Mouse (Mus musculus) layer of hippocampus, postnatal 25 days (tissue): ENCODE results near the gene Nme9. TPM values are rescaled to one million over a fixed set of nuclear protein-coding genes. Genes with fewer than 3 reads are reported as not detected.

Experiments
- DNase-seq, 2 experiments: peaks; one replicate each; pipeline ENCODE4 v3.0.0; 2022; ENCODE audit warnings: mixed read lengths in 2 of 2, low spot score in 1 of 2; ENCODE audit errors: extremely low spot score in 1 of 2
- total RNA-seq, 2 experiments: library from RNA; stranded (reverse); gene quantifications; 2 replicates each; pipeline ENCODE4 v1.2.3; 2021

Nme9 gene
- under 1 TPM; 0.30 to 0.56 TPM for total RNA-seq

DNA sequence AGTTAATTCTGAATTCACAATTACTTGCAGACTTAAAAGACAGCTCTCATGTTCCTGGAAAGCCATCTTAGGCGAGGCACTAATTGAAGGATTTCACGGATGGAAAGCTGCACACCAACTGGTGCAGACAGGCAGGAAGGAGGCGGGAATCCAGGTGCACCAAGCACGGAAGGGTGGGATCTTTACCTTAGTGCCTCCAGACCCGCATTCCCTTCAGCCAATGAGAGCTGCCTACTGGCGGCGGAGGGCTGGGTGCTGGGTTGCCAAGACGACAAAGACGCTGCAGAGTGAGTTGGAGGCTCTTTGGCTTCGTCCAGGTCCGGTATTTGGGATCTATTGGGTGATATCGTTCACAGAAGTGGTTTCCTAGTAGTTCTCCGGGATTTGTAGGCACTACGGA, at the start of gene Nme9:
TSS of gene Nme9 (plus strand) at position 315 of the 400 bp plus-strand sequence.
- DNase-seq = no peak

GRCm38 (mm10) chr9:99409280-99409679, 42.0 kb upstream of the Nme9 start:
- no peak for DNase-seq

- no peak for DNase-seq
Observed at GRCm38 (mm10) chr9:99411093-99411492, 40.2 kb upstream of the Nme9 start.

DNA sequence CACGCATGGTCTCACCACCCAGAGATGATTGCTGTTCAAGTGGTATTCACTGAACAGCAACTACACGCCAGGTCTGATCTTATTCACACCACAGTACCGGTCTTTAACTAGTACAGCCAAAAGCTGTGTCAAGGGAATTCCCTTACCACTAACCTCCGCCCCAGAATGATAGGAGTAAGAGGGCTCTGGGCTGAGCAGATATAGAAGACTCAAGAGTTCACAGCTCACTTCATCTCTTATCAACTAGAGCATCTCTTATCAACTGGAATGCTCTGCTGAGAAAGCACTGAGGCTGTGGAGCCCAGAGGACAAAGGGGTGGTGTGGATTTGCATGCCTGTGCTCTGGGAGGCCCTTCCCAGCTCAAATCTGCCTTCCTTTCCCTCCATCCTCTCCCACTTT, 39.5 kb upstream of the Nme9 start:
- DNase-seq = no peak

GRCm38 (mm10) chr9:99416809-99417208, 34.5 kb upstream of the Nme9 start:
- no peak for DNase-seq

DNA sequence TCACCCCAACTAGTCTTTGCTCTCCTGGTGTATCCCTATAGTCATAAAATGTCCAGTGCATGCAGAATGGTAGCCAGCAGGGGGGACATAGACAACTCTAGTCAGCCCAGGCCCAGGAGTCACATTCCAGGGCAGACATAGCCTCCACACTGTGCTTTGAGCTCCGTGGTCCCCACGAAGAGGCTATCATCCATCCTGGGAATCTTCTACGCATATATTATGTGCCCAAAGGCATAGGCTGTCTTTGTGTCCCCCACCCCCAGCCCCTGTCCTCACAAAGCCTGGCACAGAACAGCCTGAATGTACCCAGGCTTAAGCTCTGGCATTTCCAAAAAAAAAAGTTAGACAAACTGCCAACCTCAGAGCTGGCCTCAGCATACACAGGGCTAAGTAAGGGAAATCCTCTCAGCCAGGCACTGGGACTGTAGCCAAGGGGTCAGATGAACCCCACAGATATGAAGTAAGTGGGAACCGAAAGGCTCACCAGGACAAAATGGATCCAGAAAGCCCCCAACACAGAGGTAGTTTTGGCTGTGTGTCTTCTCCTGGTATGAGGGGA, 33.9 kb upstream of the Nme9 start:
- DNase-seq = no peak

GRCm38 (mm10) chr9:99418377-99418776, 32.9 kb upstream of the Nme9 start:
- peak in 1 of 2 experiments; percentile 57 for DNase-seq

DNA sequence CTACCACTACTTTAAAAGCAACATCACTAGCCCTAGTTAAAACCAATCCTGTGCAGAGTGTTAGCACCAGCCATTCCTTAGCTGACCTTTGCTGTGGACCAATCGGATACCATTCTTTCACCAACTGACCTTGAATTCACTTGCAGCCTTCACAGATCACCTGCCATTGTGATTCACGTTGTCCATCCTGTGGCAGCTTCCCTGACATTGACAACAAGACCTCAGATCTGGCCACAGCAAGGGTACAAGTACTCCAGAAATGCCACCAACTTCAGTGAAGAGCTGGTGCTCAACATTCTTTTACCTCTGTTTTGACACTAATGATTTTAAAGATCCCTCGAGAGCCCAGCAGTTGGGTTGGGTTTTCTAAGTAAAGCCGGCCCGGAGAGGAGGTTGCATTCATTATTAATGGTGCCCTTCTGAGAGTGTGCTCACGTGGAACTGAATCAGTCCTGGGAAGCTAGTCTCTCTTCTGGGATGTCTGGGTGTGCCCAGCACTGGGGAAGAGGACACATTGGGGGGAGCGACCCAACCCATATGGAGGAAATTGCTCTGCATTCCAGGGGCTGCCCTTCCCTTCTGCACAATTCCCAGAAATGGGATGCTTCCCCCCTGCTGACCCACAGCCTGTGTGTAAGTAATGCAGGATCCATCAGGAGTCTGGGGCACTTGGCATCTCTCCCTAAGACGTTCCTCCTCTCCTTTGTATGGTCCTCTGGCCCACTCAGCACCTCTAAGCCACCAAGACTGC, 31.1 kb upstream of the Nme9 start:
- DNase-seq = no peak

DNA sequence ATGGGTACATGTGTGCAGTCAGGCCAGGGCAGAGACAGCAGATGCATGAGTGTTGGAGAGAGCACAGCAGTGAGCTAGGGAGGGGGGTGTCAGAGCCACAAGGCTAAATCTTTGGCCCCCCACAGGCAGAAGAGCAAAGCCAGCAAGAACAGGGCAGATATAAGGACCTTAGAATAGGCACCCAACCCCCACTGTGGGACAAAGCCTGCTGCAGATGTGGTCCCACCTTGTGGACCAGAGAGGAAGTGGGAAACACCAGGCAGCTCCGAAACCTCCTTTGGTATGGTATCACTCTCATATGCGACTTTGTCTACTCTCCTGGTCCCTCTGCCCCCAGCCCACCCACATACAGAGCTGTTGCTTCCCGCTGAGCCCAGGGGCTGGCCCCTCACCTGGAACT, 29.4 kb upstream of the Nme9 start:
- DNase-seq = no peak

DNA sequence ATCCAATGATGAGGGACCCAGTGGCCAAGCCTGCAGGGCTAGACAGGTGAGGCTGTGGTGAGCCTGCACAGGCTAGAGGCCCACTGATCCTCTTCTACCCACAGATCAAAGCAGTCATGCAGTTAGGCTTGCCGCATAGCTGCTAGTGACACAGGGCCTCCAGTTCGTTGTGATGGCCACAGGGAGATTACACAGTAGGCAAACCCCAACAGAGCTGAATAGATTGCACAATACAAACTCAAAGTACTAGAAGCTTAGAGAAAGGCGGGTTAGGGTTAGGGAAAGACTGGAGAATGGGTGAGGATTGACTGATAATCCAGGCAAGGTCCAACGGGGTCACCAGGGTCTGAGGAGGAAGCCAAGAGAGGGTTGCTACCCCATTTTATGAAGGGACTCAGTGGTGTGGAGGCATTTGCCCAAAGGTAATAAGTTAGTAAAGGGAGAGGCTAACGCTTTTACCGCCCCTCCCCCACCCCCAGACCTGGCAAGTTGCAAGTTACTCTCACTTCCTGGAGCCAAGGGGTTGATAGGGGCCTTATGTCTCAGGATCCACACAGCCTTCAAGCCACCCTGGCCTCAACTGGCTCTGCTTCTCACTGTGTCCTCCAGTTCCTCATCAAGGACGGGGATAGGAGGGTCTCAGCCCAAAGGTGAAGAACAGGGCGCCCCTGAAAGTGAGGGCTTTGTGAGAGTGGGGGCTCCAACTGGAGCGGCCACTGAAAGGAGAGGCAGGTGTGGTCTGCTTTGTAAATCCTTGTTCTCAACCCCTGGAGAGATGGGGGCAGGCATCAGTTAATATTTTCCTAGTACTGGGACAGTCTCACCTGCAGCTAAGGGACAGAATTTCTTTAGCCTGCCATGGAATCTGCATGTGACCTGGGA, 27.3 kb upstream of the Nme9 start:
- no peak for DNase-seq

DNA sequence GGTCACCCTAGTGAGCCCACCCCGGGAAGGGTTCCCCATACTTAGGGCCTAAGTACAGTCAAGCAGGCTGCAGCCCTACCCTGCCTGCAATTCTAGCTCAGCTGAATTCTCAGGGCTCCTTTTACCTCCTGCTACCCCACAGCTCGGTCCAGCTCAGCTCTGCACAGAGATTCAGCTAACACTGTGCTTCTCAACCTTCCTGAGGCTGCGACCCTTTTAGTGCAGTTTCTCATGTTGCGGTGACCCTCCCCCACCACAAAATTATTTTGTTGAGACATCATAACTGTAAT, 26.8 kb upstream of the Nme9 start:
- no peak for DNase-seq

DNA sequence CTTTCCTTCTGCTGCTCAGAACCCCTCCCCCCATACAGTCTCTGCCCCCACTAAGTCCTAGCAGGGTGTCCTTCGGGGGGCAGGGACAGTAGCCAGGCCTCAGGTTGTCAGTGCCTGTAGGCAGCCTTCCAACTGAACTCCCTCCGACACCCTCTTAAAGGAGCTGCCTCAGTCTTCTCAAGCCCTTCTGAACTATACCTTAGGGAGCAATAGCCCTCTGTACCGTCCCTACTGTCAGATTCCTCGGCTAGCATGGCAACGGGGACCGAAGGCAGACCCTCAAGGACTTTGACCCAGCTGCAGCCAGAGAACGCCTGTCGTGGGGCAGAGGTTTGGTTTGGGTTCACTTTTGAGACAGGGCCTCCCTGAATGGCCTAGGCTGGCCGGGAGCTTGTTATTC, 26.0 kb upstream of the Nme9 start:
- no peak for DNase-seq

GRCm38 (mm10) chr9:99428601-99429331, 22.5 kb upstream of the Nme9 start:
- DNase-seq = no peak

- no peak for DNase-seq
Observed at GRCm38 (mm10) chr9:99429845-99430244, 21.4 kb upstream of the Nme9 start.

DNA sequence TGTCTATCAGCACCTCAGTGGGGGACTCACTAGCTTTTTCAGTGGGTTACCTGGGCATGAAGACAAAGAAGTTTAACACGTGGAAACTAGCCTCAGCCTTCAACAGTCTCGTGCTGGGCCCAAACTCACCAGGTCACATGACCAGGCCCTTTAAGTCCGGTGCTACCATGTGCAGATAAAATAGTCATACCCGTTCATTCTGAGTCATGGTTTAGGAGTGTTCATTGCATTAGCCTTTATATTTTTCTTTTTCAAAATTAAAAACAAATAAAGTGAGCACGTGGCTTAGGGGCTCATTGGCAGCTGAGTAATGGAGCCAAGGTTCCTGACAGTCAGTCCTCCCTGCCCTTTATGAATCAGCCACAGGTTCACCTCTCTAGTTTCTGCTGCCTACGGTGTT, 20.5 kb upstream of the Nme9 start:
- DNase-seq = no peak

DNA sequence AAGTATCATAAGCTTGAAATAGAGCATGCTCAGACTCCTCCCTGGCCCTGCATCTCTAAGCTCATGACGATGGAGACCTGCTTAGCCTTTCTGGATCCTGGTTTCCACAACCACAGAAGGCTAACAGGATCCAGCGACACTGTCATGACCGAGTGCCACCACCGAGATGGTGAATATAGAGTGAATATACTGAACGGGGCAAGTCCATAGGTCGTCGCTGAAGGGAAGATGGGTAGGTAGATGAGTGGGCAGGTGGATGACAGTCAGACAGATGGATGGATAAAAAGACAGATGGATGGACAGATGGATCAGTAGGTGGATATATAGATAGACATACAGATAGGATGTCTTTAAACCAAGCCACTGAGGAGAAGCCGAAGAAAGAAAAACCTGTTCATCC, 19.9 kb upstream of the Nme9 start:
- no peak for DNase-seq

DNA sequence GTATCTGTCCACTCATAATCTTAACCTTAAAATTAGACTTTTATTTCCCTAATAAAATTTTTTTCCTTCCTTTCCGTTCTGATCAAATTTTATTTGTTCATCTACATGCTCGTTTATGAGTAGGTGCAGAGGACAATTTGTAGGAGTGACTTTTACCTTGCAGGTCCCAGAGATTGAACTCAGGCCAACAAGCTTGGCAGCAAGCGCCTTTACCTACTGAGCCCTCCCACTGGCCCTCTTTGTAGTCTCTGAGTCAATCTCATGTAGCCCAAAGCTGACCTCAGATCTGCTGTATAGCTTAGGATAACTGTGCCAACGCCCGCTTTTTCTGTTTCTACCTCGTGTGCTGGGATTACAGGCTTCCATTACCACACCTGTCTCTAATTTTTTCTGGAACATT, 19.3 kb upstream of the Nme9 start:
- DNase-seq = no peak

DNA sequence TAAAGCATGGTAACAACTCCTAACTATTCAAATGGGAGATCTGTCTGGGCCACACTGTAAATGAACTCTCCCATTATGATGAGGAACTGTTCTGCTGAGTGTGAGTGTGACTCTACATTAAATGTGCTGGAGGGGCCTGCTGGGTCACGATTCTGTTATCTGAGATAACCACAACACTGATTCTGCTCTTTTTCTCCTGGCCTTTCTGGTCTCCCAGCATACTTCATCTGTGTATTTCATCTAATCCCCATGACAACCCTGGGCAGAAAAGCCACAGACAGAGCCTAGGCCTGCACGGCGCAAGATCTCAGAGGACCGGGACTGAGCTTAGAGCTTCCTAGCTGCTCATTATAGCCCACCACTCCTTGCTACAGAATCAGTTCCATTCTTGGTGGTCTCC, 18.8 kb upstream of the Nme9 start:
- DNase-seq = no peak

GRCm38 (mm10) chr9:99434892-99435618, 16.2 kb upstream of the Nme9 start:
- DNase-seq = no peak

GRCm38 (mm10) chr9:99435619-99436181, 15.6 kb upstream of the Nme9 start:
- DNase-seq = peak in 1 of 2 experiments; percentile 50
